Mouse (Mus musculus): ENCODE data around the gene Usp40. TPM values are rescaled to one million over a fixed set of nuclear protein-coding genes. Genes with fewer than 3 reads are reported as not detected.
"Not testable (repeated sequence)": the region's sequence is repeated elsewhere in the genome, so short reads cannot be mapped to it uniquely, and the experiment has no call there.

Usp40 gene
- polyA plus RNA-seq (2012; rRNA removed): 19.4 and 23.5 TPM in 2 replicates

- DNase-seq (ENCODE audit: low spot score): peak; percentile 67
Measured at GRCm38 (mm10) chr1:88008211-88008697, at the start of gene Usp40. TSS of gene Usp40 (minus strand) at chr1:88008551.

DNA sequence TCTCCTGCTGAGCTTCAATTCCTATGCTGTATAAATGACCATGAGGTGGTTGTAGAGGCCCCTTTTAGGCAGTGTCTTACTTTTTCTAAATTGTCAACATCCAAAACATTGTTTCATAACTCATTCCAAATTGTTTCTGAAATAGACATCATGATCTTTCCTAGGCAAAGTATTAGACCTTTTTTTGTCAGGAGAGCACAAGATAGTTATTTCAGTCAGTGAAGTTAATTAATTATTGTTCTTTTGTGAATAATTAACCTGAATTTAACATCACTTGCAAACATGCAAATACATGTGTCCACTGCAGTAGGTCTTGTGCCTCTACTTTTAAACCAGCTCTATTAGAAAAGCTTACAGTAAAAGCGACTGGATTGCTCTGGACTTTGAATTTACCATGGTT lies 46.7 kb upstream of the Usp40 start, which contains the start of gene Ugt1a10:
Gene Ugt1a10, plus strand, starts transcription at position 301 of the 400 bp plus-strand sequence.
- no peak for DNase-seq (ENCODE audit: low spot score)

DNA sequence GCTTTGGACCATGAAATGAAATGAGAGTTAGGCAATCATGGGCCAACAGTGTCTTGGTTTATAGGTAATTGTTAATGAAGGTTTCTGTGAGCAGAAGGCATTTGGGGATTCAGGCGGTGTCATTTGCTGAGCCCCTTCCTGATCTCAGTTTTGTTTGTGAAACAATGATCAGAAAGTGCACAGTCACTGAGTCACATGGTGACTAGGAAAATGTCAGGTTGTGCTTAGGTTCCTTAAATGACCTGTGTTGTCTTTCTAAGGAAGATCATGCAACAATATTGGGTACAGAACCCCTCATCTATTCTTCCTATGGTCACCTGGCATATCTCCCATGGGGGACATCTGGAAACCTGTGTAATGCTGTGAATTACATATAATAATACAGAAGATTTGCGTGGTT lies 39.1 kb upstream of the Usp40 start:
- DNase-seq (ENCODE audit: low spot score): not testable (repeated sequence)

DNA sequence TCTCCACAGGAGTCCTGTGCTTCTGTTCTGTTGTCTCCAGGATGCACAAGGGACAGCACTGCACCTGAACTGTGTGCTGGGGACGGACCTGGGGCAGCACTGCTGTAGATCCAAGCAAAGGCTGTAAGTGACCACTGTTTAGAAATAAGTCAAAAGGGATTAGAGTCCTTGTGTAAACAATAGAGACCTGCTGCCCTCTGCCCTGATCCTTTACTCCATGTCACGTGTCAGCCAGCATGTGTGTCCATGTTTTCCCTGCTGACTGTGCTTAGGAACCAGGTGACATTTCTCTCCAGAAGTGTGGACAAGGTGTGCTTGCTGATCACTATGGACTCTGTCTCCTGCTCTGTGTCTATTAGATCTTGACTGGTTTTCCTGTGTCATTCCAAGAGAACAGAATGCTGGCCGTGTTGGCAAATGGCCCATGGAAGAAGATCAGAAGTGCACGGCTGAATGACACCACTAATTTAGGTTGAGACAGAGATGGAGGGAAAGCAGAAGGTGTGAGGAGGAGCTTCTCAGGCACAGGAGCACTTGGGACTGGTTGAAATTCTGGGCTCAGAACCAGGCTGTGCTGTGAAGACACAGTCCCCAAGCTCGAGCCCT lies 36.6 kb upstream of the Usp40 start:
- DNase-seq (ENCODE audit: low spot score): not testable (repeated sequence)

DNA sequence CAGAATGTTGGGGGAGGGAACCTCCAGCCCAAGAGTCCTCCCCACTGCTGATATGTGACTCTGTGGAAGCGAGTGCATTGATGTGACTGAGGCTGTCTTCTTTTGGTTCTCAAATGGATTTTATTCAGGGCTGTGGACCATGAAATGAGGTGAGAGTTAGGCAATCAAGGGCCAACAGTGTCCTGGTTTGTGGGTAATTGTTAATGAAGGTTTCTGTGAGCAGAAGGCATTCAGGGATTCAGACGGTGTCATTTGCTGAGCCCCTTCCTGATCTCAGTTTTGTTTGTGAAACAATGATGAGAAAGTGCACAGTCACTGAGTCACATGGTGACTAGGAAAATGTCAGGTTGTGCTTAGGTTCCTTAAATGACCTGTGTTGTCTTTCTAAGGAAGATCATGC lies 34.7 kb upstream of the Usp40 start:
- not testable (repeated sequence) for DNase-seq (ENCODE audit: low spot score)

- DNase-seq (ENCODE audit: low spot score): not testable (repeated sequence)
Measured at GRCm38 (mm10) chr1:88025244-88025643, 16.9 kb upstream of the Usp40 start.

DNA sequence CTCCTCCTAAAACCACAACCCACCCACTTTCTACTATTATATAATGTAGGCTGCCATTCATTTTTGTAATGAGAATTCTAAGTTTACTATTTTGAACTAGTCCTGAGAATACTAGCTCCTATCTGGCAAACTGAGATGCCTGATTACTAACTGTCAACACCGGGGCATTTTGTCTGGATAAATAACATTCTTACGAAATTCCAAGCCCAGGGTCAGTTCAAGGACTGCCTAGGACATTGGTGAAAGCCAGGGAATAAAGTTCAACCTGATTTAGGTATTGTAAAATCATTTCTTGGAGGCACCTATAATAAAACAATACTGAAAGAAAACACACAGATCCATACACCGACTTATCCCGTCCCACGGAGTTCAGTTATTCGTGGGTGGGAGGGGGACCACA lies 7.0 kb upstream of the Usp40 start:
- no peak for DNase-seq (ENCODE audit: low spot score)

DNA sequence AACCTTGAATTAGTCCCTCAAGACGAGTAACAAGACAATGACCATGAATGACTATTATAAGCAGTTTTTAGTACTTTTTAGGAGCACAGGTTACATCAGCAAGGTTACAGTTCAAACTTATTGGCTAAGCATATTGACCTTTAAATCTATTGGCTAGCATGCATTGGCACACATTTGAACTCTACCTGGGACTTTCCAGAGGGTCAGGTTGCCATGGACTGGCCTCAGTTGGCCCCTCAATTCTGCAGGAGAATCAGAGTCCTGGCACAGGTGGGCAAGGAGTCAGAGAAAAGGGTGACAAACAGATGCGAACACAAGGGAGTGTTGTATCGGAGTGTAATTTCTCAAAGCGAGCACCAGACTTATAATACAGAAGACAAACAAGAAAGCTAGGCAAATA lies 6.3 kb upstream of the Usp40 start:
- no peak for DNase-seq (ENCODE audit: low spot score)

DNA sequence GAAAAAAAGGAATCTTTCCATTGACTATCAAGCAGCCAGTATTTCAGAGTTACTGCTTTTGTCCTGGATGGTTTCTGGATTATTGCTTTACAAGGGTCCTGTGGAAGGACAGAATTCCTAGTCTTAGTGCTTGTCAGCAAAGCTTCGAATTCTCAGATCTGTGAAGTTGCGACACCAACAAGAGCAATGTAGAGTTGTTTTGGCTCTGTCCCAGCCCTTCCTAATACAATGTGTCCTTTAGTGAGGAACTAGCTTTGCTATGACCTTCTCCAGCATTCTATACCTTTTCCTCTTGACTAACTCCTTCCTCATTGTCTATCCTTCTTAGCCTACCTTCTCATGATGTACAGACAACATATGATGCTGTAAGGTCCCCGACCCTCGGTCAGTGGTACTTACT lies 5.8 kb upstream of the Usp40 start:
- DNase-seq (ENCODE audit: low spot score): no peak

DNA sequence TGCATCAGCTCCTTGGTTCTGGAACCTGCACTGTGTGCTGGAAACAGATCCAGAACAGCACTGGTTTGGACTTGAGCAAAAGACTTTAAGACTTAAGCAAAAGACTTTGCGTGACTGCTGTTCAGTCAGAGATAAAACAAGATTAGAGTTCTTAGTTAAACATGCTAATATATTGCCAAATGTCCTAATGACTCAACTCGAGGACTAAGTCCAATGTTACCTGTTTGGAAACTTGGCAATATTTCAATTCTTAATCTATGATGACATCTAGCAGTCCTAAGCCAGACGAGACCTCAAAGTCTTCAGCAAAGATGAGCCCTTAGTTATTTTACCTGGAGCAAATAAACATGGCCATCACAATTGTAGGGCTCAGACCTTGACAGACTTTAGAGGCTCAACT lies 5.4 kb upstream of the Usp40 start:
- no peak for DNase-seq (ENCODE audit: low spot score)

GRCm38 (mm10) chr1:88009521-88009920 lies 1.2 kb upstream of the Usp40 start:
- DNase-seq (ENCODE audit: low spot score): no peak

- DNase-seq (ENCODE audit: low spot score): no peak
Measured at GRCm38 (mm10) chr1:88008735-88009134, 384 bp upstream of the Usp40 start.

- DNase-seq (ENCODE audit: low spot score): no peak
Measured at GRCm38 (mm10) chr1:88007692-88008210, 600 bp downstream of the Usp40 start.

DNA sequence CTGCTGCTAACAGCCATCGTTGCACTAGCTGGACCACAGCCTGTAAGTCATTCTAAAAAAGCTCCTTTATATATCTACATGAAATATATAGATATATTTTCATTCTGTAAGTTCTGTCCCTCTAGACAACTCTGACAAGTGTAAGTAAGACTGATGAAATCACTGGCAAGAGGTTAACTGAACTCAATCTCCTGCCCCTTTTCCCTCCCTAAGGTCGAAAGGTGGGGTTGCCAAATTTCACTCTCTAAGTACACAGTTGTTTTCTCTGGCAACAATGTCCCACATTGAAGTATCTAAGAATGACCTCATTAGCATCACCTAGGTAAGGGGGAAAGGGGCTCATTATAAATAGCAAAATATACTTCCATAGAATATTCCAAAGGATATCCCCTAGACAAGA lies 15.6 kb downstream of the Usp40 start:
- no peak for DNase-seq (ENCODE audit: low spot score)

DNA sequence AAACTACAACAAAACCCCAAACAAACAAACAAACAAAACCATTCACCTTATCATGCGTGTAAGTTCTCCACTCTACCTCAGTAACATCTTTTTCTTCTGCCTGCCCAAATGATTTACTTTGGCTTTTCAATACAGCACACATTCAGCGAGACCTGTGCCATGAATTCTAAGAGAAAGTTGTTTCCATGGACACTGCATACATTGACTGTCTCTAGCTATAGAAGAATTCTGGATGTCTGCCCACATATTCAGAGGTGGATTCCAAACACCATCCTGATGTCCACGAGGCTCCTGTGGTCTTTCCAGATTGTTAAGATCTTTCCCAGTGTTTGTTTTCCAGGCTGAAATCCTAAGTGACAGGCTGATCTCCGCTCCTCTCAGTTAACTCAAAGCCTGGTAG lies 26.1 kb downstream of the Usp40 start:
- DNase-seq (ENCODE audit: low spot score): no peak

DNA sequence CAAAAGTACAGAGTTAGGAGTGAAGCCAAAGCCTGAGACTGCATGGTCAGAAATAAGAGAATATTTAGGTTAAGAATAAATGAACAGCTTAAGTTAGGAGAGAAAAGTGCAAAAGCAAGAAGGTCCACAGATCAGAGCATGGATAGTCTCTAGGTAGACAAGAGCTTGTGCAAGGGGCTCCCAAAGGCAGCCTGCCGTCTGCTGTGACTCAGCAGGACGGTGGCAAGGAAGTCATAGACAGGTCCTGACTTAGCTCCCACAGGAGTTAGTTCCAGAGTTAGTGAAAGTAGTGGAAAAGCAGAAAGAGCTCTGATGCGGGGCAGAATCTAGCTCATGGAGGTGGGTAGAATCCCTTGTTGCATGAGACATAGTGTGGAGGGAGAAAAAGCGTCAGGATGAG lies 38.0 kb downstream of the Usp40 start:
- no peak for DNase-seq (ENCODE audit: low spot score)

GRCm38 (mm10) chr1:87961459-87962167 lies 46.7 kb downstream of the Usp40 start:
- DNase-seq (ENCODE audit: low spot score): no peak

DNA sequence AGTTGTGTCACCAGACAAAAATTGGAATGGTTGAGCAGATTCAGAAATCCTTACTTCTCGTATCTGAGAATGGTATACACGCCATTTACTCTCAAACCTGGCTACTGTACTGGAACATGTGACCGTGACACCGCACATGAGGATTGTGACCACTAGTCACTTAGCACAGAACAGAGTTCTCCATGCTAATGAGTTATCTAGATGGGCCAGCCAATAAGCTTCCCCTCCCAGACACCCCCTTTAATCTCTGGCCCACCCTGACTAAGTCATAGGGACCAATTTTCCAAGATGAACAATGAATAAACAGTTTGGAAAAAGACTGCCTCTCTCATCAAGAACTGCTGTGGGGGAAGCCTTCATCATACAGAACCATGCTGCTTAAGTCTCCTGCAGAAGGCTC lies 47.6 kb downstream of the Usp40 start:
- DNase-seq (ENCODE audit: low spot score): no peak

- no peak for DNase-seq (ENCODE audit: low spot score)
Measured at GRCm38 (mm10) chr1:87959998-87960431, 48.3 kb downstream of the Usp40 start.

GRCm38 (mm10) chr1:87959532-87959931 lies 48.8 kb downstream of the Usp40 start:
- no peak for DNase-seq (ENCODE audit: low spot score)

- DNase-seq (ENCODE audit: low spot score): no peak
Measured at GRCm38 (mm10) chr1:87958931-87959330, 49.4 kb downstream of the Usp40 start.

DNA sequence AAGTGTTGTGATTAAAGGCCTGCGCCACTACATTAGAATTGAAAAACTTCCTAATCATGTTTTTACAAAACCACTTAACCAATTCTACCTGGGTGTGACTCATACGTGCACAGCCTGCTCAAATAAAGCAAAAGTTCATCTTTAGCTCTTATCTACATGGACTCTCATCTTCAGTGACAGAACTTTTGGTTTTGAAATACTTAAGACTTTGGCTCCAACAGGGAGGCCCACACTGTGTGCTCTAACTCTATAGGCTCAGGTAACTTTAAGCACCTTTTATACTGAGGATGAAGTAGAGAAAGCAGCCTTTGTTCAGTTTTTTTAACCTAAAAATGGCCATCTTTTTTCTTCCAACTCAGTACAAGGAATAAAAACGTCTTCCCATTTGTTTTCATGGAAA lies 55.3 kb downstream of the Usp40 start:
- no peak for DNase-seq (ENCODE audit: low spot score)

DNA sequence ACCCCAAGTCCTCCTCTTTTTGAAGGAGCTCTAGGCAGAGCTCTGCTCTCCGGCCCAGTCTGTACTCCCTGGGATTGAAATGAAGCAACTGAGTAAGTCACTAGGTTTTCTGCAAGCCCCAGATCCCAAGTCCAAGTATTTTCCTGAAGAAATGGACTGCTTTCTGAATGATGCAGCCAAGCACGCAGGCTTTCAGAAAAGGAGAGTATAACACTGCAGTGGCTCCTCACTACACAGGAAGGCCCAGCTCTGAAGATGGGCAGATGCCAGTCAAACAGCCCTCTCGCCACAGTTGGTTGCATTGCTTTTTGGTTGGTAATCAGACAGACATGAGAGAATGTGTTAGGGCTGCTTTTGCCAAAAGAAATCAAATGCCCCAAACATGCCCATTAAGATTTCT lies 56.7 kb downstream of the Usp40 start:
- DNase-seq (ENCODE audit: low spot score): no peak
